Mouse (Mus musculus) neural tube, embryonic 10.5 days (tissue): ENCODE measurements around the gene Brd3os.

ENCODE experiments used
- DNase-seq: peaks from one replicate; pipeline ENCODE4 v3.0.0-alpha.2; 2017; ENCODE audit warnings: low spot score; ENCODE audit errors: extremely low spot score

Gene Brd3os

DNA sequence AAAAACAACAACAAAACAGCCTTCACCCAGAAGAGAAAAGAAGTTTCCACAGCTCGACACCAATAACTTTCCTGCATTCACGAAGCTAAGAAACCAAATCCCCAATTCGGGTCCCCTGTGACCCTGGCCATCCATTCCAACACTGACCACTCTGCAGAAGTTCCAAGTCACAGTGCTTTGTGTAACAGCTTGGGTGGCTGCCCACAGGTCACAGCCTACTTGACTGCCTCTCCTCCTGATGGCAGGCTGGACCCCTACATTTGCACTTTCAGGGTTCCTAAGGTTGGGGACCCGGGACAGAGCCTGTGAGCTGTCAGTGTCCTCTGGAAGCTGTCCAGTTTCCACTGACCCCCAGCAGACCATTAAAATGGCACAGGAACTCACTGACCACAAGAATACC lies 20.8 kb downstream of the Brd3os start:
- no peak for DNase-seq

DNA sequence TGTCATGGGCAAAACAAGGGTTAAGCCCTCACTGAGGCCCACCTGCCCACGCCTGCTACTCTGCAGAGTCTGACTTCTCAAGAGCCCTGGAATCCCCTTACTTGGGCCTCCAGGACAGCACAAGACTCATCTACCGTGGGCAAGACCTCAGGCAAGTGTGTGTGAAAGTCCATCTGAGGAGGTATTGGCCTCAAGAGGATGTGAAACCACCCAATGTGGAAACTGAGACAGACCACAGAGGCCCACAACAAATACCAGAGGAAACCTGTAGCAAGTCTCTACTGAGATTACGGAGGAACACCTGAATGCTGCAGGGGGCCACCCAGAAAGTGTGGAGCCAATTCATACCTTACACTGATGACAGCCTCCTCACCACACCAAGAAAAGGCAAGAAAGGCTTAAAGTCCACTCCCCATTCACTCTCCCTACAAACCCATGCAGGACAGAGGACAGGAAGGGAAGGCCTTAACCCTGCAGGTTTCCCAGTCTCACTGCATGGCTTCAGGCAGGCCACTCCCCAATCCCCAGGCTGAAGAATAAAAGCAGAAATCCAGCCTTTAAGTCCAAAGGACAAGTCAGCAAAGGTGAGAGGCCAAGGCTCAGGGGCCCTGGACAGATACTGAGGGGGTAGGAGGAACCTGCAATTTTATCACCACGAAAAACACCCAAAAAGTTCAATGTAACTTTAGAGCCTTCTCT lies 27.3 kb downstream of the Brd3os start:
- DNase-seq = no peak

DNA sequence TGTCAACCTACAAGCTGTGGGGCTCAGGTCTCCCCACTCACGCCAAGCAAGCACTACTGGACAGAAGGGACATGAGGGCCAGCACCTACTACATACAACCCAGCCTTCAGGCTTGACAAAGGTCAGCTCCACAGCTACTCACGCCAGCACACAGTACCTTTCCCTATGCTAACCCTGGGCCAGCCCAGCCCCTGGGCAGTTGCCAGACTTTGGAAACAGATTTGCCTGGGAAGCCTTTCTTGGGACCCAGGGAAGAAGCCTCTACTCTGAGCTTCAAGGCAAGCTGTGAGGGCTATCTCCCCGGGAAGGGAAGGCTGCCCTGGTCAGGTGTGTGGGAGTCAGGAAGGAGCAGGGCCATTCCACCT lies 27.8 kb downstream of the Brd3os start:
- no peak for DNase-seq

DNA sequence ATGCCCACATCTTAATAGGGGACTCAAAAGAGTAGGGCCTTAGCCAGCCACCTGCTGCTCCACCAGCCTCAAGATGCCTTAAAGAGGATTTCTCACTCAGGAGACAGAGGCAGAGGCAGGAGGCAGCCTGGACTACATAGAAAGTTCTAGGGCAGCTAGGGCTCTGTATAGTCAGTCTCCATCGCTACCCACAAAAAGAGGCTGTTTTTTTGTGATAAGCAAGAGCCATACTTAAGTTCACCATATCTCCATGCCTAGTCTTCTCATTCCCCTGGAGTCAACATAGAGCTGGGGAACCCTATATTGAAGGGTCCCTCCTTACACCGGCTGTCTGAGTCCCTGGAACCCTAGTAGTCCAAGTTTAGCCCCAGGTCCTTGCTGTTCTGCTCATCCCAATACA lies 28.4 kb downstream of the Brd3os start:
- no peak for DNase-seq

DNA sequence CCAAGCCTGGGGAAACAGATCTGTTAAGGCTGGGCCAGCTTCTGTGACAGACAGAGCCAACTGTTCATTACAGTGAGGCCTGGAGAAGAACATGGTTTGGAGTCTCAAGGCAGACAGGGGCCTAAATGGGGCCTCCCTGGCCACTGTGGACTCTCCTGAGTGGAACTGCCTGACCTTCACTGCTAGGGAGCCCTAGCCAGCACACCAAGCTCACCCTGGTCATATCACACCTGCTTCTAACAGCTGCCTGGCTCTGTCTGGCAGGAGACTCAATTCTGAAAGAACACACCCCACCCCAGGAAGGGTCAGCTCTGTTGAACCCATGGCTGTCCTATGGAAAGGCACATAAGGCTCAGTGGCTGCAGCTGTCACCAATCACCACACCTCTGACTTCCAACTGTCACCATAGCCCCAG lies 29.1 kb downstream of the Brd3os start:
- no peak for DNase-seq

DNA sequence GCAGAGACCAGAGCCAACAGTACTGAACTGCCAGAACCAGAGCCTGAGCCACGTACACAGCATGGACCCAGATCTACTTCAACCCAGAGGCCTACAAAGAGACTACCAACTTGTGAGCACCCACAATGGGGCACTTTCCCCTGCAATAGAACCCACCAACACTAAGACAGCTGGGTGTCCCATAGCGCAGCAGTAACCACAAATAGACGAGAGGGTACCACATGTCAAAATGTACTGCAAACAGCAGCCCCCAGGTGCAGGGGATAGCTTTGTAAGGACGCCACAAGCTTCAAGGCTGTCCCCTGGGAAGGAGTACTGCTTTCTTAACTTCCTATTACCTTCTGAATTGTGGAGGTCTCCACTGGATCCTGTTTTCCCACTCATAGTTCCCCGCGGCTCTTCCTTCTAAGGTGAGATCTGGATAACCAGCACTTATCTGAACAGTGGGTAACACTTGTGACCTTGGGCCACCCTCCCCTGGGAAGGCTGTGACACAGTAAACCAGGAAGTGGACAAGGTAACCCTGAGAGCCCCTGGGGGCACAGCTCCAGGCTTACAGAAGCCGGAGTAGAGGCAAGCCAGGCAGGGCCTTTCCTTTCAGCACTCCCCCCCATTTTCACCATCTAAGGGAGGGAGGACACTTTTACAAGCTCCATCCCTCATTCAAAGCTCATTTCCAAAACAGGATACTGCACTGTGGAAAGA lies 31.1 kb downstream of the Brd3os start:
- no peak for DNase-seq

DNA sequence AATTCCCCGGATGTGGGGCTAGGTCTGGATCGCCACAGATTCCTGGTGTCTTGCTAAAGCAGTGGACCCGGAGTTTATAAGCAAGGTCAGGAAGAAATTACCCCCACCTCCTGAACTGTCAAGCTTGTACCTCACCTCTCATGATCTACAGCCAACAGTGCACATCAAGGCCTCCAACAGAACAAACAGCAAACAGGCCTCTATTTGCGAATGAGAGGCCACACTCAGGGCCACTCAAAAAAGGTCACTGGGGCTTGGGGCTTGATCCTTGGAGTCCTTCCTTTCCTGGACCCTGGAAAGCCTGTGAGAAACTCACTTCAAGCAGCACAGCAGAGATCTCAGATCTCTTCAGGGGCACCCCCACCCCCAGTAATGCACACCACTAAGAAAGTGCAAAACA lies 31.8 kb downstream of the Brd3os start:
- no peak for DNase-seq

DNA sequence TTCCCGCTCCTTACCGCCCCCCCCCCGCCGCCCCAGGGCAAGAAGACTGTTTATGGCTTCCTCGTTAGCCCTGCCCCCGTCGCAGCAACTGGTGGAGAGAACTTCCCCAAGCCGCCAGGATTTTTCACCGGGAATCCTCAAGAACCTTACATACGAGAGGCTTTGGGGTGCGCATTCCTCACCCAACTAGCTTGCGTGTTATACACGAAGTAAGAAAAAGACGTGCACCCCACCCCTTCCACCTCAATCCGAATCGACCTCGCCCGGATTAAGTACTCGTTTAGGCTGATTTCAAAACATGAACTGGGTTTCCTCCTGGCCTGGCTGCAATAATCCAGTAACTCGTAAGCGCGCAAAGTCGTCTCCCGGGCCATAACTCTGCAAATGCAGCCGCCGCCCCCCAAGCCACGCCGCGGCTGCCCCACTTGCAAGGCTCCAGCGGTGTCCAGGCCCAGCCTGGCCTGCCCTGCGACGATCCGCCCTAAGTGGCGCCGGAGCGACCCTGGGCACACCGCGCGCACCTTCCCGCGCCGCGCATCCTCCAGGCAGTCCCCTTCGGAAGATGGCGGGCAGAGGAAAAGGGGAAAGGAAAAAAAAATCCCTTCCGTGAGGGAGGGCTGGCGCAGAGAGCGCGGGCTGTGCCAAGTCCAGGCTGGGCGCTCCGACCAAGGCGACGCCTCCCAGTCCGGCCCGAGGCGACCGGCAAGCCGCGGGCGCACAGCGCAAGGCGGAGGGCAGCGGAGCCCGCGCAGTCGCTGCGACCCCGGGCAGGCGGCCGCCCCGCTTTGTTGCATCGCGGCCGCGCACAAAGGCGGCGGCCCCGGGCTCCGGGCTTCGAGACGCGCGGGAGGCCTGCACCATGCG lies 32.7 kb downstream of the Brd3os start:
- DNase-seq = no peak

DNA sequence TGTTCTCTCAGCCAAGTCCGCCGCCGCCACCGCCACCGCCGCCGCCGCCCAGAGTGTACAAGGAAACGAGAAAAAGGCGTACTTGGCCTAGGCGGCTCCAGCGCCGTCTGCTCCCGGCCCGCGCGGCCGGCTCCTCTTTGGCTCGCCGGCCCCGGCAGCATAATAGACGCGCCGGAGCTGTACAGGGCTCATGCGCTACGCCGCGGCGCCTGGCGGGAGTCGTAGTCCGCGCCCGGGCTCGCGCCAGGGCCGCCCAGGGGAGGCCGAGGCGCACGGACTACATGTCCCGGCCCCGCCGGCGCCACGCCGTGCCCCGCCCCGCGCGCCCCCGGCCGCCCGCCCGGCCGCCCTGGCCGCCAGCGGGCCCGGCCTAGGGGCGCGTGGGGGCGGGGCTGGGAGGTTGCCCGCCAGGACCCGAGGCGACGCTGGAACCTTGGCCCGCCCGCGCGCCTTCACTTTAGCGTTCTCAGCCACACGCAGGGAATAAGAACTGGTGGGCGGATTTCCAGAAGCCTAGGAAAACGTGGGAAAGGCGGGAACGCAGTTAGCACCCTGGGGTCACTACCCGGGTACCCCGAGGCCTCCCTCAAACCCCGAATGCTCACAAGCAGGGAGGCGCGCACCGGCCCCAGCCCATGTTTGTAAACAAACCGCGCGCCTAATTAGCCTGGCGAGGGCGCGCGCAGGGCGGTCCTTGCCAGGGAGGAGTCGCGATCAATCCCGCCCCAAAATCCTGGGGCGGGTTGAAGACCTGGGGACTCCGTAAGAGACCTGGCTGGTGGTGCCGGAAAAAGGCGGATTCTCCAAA lies 33.6 kb downstream of the Brd3os start:
- peak; percentile 87 for DNase-seq

DNA sequence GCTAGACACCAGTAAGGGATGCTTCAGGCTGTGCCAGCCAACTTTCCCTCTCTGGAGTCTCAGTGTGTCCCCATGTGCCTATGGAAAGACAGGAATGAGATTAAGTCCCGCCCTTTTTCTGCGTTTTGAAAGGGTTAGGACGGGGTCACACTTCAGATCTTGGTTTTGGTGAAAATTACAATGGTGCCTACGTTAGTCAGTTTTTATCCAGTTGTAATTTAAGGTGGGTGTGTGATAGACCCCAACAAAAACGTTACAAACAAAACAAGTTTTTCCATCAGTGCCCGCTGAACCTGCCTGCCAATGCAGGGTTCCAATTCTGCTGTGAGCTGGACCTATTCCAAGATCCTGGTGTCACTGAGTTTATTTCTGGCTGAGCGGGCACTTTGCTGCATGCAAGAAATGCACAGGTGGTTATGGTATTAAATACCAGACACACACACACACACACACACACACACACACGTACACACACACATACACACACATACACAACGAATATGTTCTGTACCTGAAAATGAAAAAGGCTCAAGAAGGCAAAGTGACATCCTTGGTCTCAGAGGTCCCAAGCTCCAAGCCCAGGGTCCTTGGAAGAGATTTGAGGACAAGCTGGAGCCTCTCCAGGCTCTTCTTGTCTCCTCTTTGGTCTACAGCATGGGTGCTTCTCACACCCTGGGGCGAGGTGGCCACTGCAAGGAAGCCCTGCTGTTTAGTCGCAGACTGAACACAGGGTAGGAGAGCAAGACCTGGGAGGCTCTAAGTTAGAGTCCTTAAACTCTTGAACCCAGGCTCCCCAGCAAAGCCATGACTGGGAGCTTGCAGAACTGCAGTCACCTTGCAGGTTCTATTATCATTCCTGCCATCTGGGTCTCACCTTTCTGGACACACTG lies 34.4 kb downstream of the Brd3os start:
- DNase-seq = no peak

DNA sequence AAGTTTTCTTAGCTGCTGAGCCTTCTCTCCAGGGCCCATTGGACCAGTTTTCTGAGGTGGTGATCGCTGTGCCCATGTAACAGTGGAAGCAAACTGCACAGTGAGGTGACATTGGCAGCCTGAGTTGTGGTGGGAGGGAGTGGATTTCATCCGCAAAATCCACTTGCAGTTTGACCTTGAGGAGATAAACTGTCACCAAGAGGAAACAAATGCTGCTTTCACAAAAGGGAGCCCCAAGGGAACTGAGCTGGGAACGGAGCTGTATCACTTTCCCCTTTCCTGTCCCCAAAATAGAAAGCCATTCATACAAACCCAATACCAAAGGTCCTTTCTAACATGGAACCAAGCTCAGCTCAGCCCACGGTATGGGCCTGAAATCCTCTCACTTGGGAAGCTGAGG lies 37.7 kb downstream of the Brd3os start:
- DNase-seq = no peak

DNA sequence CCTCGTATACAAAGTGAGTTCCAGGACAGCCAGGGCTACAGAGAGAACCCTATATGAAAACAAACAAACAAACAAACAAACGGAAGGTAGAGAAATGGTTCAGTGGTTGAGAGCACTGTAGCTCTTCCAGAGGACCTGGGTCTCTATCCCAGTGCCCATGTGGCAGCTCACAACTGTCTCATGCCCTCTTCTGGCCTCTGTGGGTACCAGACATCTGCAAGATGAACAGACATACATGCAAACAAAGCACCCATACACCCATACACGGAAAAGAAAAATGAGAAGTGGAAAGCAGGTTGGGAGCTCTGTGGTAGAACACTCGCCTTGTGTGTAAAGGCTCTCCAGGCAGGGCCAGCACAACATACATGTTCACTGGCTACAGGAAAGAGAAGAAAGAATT lies 38.2 kb downstream of the Brd3os start:
- no peak for DNase-seq

DNA sequence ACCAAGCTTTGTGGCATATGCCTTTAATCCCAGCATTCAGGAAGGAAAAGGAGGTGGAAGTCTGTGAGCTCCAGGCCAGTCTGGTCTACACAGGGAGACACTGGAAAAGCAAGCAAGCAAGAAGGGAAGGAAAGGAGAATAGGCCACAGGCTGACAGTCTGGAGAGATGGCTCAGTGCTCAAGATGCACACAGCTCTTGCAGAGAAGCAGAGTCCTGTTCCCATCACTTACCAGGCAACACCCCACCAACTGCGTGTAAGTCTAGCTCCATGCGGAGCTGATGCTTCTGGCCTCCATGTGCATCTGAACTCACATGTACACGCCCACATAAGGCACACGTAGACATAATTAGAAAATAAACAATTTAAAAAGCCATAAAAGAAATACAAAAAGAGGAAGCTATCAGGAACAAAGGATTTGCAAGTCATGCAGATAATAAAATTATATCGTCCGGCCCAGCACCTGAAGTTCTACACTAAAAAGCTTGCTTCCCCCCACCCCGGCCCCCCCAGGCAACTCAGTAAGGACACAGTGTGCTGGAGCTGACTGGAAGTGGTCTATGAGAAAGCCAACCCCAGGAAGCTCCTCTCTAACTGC lies 40.2 kb downstream of the Brd3os start:
- DNase-seq = no peak

DNA sequence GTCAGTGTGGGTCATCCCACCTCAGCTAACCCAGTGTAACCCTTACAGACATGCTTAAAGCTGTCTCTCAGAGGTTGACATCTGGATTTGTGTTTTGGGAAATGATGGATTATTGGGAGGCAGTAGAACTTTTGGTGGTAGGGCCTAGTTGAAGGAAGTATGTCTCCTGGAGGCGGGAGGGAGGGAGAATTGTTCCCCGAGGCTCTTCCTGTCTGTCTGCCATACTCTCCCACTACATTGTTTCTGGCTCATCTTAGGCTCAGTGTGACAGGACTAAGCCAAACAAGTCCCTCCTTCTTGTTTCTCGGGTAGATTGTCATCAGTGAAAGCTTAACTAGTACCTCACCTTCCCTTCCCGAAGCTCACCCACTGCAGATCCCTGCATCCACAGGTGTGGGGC lies 44.6 kb downstream of the Brd3os start:
- DNase-seq = no peak

DNA sequence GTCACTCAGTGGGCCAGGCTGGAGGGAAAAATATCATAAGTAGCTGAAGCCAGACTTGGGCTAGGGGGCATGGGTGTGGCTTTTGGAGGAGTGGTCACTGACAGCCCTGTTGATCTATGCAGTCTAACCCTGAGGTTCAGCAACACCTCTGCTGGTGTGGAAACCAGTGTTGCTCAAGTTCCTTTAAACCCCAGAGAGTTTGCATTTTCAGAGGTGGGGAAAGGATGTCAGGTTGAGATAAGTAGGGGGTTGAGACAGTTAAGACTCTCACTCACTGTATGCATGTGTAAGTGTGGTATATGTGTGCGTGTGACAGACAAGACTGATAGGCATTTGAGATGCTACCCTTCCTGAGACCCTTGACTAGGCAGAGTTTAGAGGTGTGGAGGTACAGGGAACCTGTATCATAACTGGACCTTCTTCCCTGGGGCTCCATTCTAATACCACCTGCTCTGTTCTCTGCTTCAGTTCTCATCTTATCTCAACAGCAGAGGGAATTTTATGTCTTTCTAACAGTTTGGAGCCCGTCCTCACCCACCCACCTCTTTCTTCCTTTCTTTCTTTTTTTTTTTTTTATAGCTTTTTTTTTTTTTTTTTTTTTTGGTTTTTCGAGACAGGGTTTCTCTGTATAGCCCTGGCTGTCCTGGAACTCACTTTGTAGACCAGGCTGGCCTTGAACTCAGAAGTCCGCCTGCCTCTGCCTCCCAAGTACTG lies 45.4 kb downstream of the Brd3os start:
- no peak for DNase-seq

DNA sequence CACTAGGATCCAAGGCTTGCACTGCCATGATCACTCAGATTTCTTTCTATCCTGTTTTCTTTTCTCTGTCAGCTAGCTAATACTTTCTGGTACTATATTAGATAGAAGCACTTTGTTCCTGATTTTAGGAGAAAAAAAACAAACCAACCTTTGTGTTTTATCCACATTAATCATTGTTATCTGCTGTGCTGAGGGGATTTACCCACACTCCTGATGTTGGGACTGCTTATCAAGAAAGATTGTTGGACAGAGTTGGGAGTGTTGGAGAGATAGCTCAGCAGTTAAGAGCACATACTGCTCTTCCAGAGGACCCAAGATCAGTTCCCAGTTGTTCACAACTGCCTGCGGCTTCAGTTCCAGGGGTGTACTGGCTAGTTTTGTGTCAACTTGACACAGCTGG lies 46.2 kb downstream of the Brd3os start:
- no peak for DNase-seq

DNA sequence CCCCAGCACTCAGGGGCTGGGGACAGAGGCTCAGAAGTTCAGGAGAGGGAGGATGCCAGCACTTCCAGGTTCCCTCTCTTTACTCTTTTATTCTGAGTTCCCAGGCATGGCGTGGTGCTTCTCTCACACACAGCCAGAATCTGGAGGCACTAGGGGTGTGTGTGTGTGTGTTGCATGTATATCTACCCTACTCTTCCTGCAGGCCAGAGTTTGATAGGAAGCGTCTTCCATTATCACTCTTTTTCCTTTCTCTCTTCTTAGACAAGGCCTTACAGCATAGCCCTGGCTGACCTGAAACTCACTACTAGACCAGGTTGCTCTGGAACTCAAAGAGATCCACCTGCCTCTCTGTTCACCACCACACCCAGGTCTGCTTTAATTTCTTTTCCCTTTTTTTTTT lies 48.8 kb downstream of the Brd3os start:
- no peak for DNase-seq
